9 mouse cellular contexts compared by ENCODE assay signal in the genomic region with DNA sequence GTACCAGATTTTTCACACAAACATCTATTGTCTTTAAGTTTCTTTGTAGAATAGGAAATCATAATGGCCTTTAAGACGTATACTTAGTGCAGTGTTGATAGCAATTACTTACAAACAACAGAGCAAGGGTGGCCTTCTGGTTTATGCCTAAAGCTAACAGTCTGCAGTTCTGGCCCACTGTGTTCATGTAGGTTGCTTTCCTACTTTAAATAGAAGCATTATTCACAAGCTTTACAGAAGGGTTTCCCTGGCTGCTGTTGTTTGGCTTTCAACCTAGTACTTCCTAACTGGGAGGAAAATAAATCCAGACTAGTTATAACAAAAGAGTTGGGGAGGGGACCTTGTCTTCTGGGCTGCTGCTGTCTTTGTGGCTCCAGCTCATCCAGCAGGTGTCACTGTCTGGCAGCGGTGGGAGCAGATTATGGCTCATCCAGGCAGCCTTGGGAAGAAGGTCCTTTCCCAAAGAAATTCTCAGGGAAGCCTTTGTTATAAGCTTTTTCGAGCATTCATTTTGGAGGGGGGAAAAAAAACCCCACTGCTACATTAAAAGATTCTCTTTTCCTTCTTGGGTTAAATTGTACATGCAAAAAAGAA.
DNase-seq lines count a peak whose midpoint lies in the region; ATAC-seq lines count a peak whose summit lies in the region.
"Had no signal": no experiment of that assay in that cellular context is flagged by ENCODE, and none has a peak within 500 bp of the region (broad histone marks: within the 10 kb centered on the region; RNA-seq: fewer than 3 reads in every experiment).

No protein-coding gene starts in this region.

- H3K4me1 ChIP-seq in heart, embryonic 15.5 days (replicated peaks), result peaks cover 13% of the 10 kb centered on the region
- H3K4me1 ChIP-seq: midbrain, embryonic 12.5 days had no signal

- no peaks in the 10 kb centered on the region for H3K27me3 ChIP-seq in heart, embryonic 15.5 days
- H3K27me3 ChIP-seq: midbrain, embryonic 12.5 days had no signal

- ATAC-seq in heart, embryonic 15.5 days (replicated peaks; ENCODE audit: insufficient number of reproducible peaks, insufficient read depth, low FRiP score, low read depth), result no peak
- no peak for ATAC-seq in erythroid progenitor cell, adult 5-6 weeks (replicated peaks; ENCODE audit: low FRiP score, poor library complexity, severe bottlenecking)

- H3K9me3 ChIP-seq in heart, embryonic 15.5 days (replicated peaks), result no peaks in the 10 kb centered on the region
- H3K9me3 ChIP-seq: midbrain, embryonic 12.5 days had no signal

- peak; percentile 11 for DNase-seq in gastrocnemius, adult 18-20 months (ENCODE audit: low spot score)
- no peak for DNase-seq in gastrocnemius, postnatal 10 days
- peak; percentile 47 to 54 for DNase-seq in right cerebral cortex, adult 2 months (ENCODE audit: low spot score in 2 of 2)
- DNase-seq in right cerebral cortex, postnatal 25 days, result no peak
- peak; percentile 38 for DNase-seq in lung, postnatal 25 days (ENCODE audit: low spot score)
- DNase-seq in cerebellum, adult 8-10 months, result no peak

- no peak overlapping the region for H3K4me3 ChIP-seq in heart, embryonic 15.5 days
- H3K4me3 ChIP-seq: midbrain, embryonic 12.5 days had no signal

- no peak overlapping the region for H3K9ac ChIP-seq in heart, embryonic 15.5 days
- H3K9ac ChIP-seq: midbrain, embryonic 12.5 days had no signal

- no peak overlapping the region for H3K4me2 ChIP-seq in heart, embryonic 15.5 days
- H3K4me2 ChIP-seq: midbrain, embryonic 12.5 days had no signal

- WGBS in heart, embryonic 15.5 days, result 33% methylated on average over 3 of the region's 3 CpGs

- peak overlapping the region; percentile 1; the same call in 1 of the 2 replicates for H3K27ac ChIP-seq in heart, embryonic 15.5 days
- H3K27ac ChIP-seq: midbrain, embryonic 12.5 days had no signal

- H3K36me3 ChIP-seq in heart, embryonic 15.5 days, result no peaks in the 10 kb centered on the region; the same call in 1 of the 2 replicates

Comparison
In these comparisons a context has a peak if more than half of its experiments do, and no peak if none do; other contexts are left out.
1. DNase-seq: peak in gastrocnemius, adult 18-20 months (single experiment), right cerebral cortex, adult 2 months (2 of 2) and lung, postnatal 25 days (single experiment); none in gastrocnemius, postnatal 10 days (single experiment), right cerebral cortex, postnatal 25 days (single experiment) and cerebellum, adult 8-10 months (single experiment).